Mouse (Mus musculus): Measurements from ENCODE around the gene Adipor2.
A peak's percentile ranks its signal among the peaks of the same experiment; 100 is the strongest.

- TF ChIP-seq POLR2A (IDR thresholded peaks at IDR 0.05; ENCODE audit: borderline replicate concordance, extremely low read depth, insufficient read depth, insufficient read length, poor library complexity, severe bottlenecking) (no peak), CTCF (IDR thresholded peaks at IDR 0.05; ENCODE audit: borderline replicate concordance, extremely low read depth, insufficient read depth, insufficient read length) (peak; percentile 23; the same call in 1 of the 2 replicates)
Observed at GRCm38 (mm10) chr6:119428611-119429010, 11.1 kb upstream of the Adipor2 start.
